Comparison of ENCODE assay signal across 8 mouse cellular contexts in genomic region chr3:90445417-90446200, GRCm38 (mm10). TPM values are rescaled to one million over a fixed set of nuclear protein-coding genes. Genes with fewer than 3 reads are reported as not detected.
DNase-seq lines count a peak whose midpoint lies in the region; ATAC-seq and TF ChIP-seq lines count a peak whose summit lies in the region.

No protein-coding gene starts in this region.

- H3K27me3 ChIP-seq in liver, adult 2 months (ENCODE audit: control insufficient read depth, insufficient read depth, low read length), result no peaks in the 10 kb centered on the region
- H3K27me3 ChIP-seq in embryonic facial prominence, embryonic 12.5 days, result no peaks in the 10 kb centered on the region
- H3K27me3 ChIP-seq in intestine, embryonic 14.5 days (replicated peaks; ENCODE audit: control insufficient read depth, insufficient read depth, low read length), result no peaks in the 10 kb centered on the region
- H3K27me3 ChIP-seq in midbrain, postnatal 0 days (ENCODE audit: insufficient read depth, low read length), result no peaks in the 10 kb centered on the region

- no peak for TF ChIP-seq CTCF in liver, adult 2 months (IDR thresholded peaks at IDR 0.05; ENCODE audit: low read depth, low read length)
- no peak for TF ChIP-seq CTCF in midbrain, postnatal 0 days (IDR thresholded peaks at IDR 0.05)

- no peaks in the 10 kb centered on the region for H3K9me3 ChIP-seq in embryonic facial prominence, embryonic 12.5 days
- H3K9me3 ChIP-seq in intestine, embryonic 14.5 days (ENCODE audit: control insufficient read depth, low read length), result no peaks in the 10 kb centered on the region
- H3K9me3 ChIP-seq in midbrain, postnatal 0 days (ENCODE audit: low read length), result no peaks in the 10 kb centered on the region

- H3K27ac ChIP-seq in liver, adult 2 months (replicated peaks; ENCODE audit: insufficient read depth, low read depth, low read length), result peak overlapping the region; percentile 10; the same call in 1 of the 2 replicates
- H3K27ac ChIP-seq in embryonic facial prominence, embryonic 12.5 days, result peak overlapping the region; percentile 90
- H3K27ac ChIP-seq in intestine, embryonic 14.5 days (ENCODE audit: low read depth), result peak overlapping the region; percentile 96
- peak overlapping the region; percentile 76 for H3K27ac ChIP-seq in midbrain, postnatal 0 days (ENCODE audit: low read depth, low read length)

- H3K79me2 ChIP-seq in liver, adult 2 months (ENCODE audit: control insufficient read depth, insufficient read depth, low read length), result no peaks in the 10 kb centered on the region

- no peak overlapping the region for H3K9ac ChIP-seq in liver, adult 2 months (ENCODE audit: low read depth, low read length)
- H3K9ac ChIP-seq in embryonic facial prominence, embryonic 12.5 days, result no peak overlapping the region
- H3K9ac ChIP-seq in intestine, embryonic 14.5 days (ENCODE audit: low read length), result 0 out of 2 replicates have a peak overlapping the region, but pooled peaks have one; percentile 38
- no peak overlapping the region for H3K9ac ChIP-seq in midbrain, postnatal 0 days (replicated peaks; ENCODE audit: low read length, poor library complexity, severe bottlenecking)

- no peaks in the 10 kb centered on the region for H3K36me3 ChIP-seq in liver, adult 2 months (ENCODE audit: control insufficient read depth, insufficient read depth, low read length)
- no peaks in the 10 kb centered on the region for H3K36me3 ChIP-seq in embryonic facial prominence, embryonic 12.5 days
- H3K36me3 ChIP-seq in intestine, embryonic 14.5 days (ENCODE audit: control insufficient read depth, insufficient read depth, low read length), result no peaks in the 10 kb centered on the region
- H3K36me3 ChIP-seq in midbrain, postnatal 0 days (ENCODE audit: insufficient read depth, low read length), result no peaks in the 10 kb centered on the region

- H3K4me1 ChIP-seq in liver, adult 2 months (ENCODE audit: control insufficient read depth, insufficient read depth, low read length), result no peaks in the 10 kb centered on the region
- peaks cover 8% of the 10 kb centered on the region; the same call in 1 of the 2 replicates for H3K4me1 ChIP-seq in embryonic facial prominence, embryonic 12.5 days
- peaks cover 15% of the 10 kb centered on the region for H3K4me1 ChIP-seq in intestine, embryonic 14.5 days (replicated peaks; ENCODE audit: control insufficient read depth, insufficient read depth, low read length)
- H3K4me1 ChIP-seq in midbrain, postnatal 0 days (ENCODE audit: insufficient read depth, low read length), result peaks cover 13% of the 10 kb centered on the region; the same call in 1 of the 2 replicates

- no peak for ATAC-seq in embryonic facial prominence, embryonic 12.5 days (ENCODE audit: insufficient number of reproducible peaks, insufficient read depth, low FRiP score, low TSS enrichment)
- ATAC-seq in intestine, embryonic 14.5 days (replicated peaks; ENCODE audit: low FRiP score, low TSS enrichment, low read depth), result no peak
- no peak for ATAC-seq in midbrain, postnatal 0 days (ENCODE audit: low FRiP score)

- H3K4me2 ChIP-seq in embryonic facial prominence, embryonic 12.5 days (replicated peaks), result peak overlapping the region; percentile 50; the same call in 1 of the 2 replicates
- peak overlapping the region; percentile 35 for H3K4me2 ChIP-seq in intestine, embryonic 14.5 days (ENCODE audit: low read length)
- peak overlapping the region; percentile 49; the same call in 1 of the 2 replicates for H3K4me2 ChIP-seq in midbrain, postnatal 0 days (ENCODE audit: low read depth, low read length, poor library complexity, severe bottlenecking)

- WGBS in liver, adult 2 months, result 74% methylated on average over 11 of the region's 11 CpGs
- WGBS in embryonic facial prominence, embryonic 12.5 days, result 71% methylated on average over 11 of the region's 11 CpGs
- 67% methylated on average over 11 of the region's 11 CpGs for WGBS in intestine, embryonic 14.5 days
- WGBS in midbrain, postnatal 0 days, result 64% methylated on average over 11 of the region's 11 CpGs

- DNase-seq in liver, adult 2 months (ENCODE audit: extremely low read depth, low read depth, low spot score), result no peak
- DNase-seq in liver, result no peak
- DNase-seq in intestine, embryonic 14.5 days (ENCODE audit: low spot score), result no peak
- no peak for DNase-seq in midbrain, postnatal 0 days (ENCODE audit: low spot score)
- no peak for DNase-seq in ovary, postnatal 36 days (ENCODE audit: low spot score)
- no peak for DNase-seq in adrenal gland, adult 18-20 months (ENCODE audit: low spot score in 2 of 2)
- no peak for DNase-seq in cerebellum, adult 9-11 months

- H3K4me3 ChIP-seq in liver, adult 2 months (ENCODE audit: insufficient read depth, low read depth, low read length), result no peak overlapping the region
- H3K4me3 ChIP-seq in embryonic facial prominence, embryonic 12.5 days, result no peak overlapping the region
- H3K4me3 ChIP-seq in intestine, embryonic 14.5 days (ENCODE audit: low read depth, low read length), result peak overlapping the region; percentile 22; the same call in 1 of the 2 replicates
- H3K4me3 ChIP-seq in midbrain, postnatal 0 days (ENCODE audit: low read depth, low read length), result peak overlapping the region; percentile 30

- no peak for TF ChIP-seq POLR2A in liver, adult 2 months (IDR thresholded peaks at IDR 0.05; ENCODE audit: extremely low read depth, insufficient read depth, low read length)

RNA-seq across cellular contexts. Expression of gene Ints3, which starts 12.2 kb away (rescaled TPM):
- total RNA-seq in liver, adult 2 months (2014; rRNA removed), result 8.9 and 11.3 TPM in 2 replicates
- 11.4 and 12.4 TPM in 2 replicates for polyA plus RNA-seq in liver, adult 2 months (2012; rRNA removed)
- polyA plus RNA-seq in embryonic facial prominence, embryonic 12.5 days (2016; fragmentation: Nextera tagmentation; extraction: Ambion mirVana), result 43.6 and 45.2 TPM in 2 replicates
- polyA plus RNA-seq in intestine, embryonic 14.5 days (2014; fragmentation: Nextera tagmentation; extraction: Ambion mirVana), result 31.2 and 31.7 TPM in 2 replicates
- 58.5 and 61.8 TPM in 2 replicates for total RNA-seq in midbrain, postnatal 0 days (2014; rRNA removed)
- polyA plus RNA-seq in midbrain, postnatal 0 days (2015; fragmentation: Nextera tagmentation; extraction: Ambion mirVana), result 19.7 and 22.3 TPM in 2 replicates
- total RNA-seq in adrenal gland, adult 18-20 months (2021), result 10 to 100 TPM; 71.1 to 98.9 TPM

RNA-seq across cellular contexts. Expression of gene Npr1, which starts 20.1 kb away (rescaled TPM):
- total RNA-seq in liver, adult 2 months (2014; rRNA removed), result 5.6 and 8.3 TPM in 2 replicates
- 10.2 and 13.2 TPM in 2 replicates for polyA plus RNA-seq in liver, adult 2 months (2012; rRNA removed)
- polyA plus RNA-seq in embryonic facial prominence, embryonic 12.5 days (2016; fragmentation: Nextera tagmentation; extraction: Ambion mirVana), result 4.0 and 5.0 TPM in 2 replicates
- polyA plus RNA-seq in intestine, embryonic 14.5 days (2014; fragmentation: Nextera tagmentation; extraction: Ambion mirVana), result 5.3 and 5.9 TPM in 2 replicates
- 4.0 and 4.1 TPM in 2 replicates for total RNA-seq in midbrain, postnatal 0 days (2014; rRNA removed)
- 1.5 and 2.0 TPM in 2 replicates for polyA plus RNA-seq in midbrain, postnatal 0 days (2015; fragmentation: Nextera tagmentation; extraction: Ambion mirVana)
- 100 to 1,000 TPM; 241 to 269 TPM for total RNA-seq in adrenal gland, adult 18-20 months (2021)

RNA-seq across cellular contexts. Expression of gene Ilf2, which starts 30.3 kb away (rescaled TPM):
- total RNA-seq in liver, adult 2 months (2014; rRNA removed), result 13.2 and 16.0 TPM in 2 replicates
- polyA plus RNA-seq in liver, adult 2 months (2012; rRNA removed), result 6.5 and 6.9 TPM in 2 replicates
- 301 and 311 TPM in 2 replicates for polyA plus RNA-seq in embryonic facial prominence, embryonic 12.5 days (2016; fragmentation: Nextera tagmentation; extraction: Ambion mirVana)
- 188 and 207 TPM in 2 replicates for polyA plus RNA-seq in intestine, embryonic 14.5 days (2014; fragmentation: Nextera tagmentation; extraction: Ambion mirVana)
- 136 and 147 TPM in 2 replicates for total RNA-seq in midbrain, postnatal 0 days (2014; rRNA removed)
- polyA plus RNA-seq in midbrain, postnatal 0 days (2015; fragmentation: Nextera tagmentation; extraction: Ambion mirVana), result 177 and 182 TPM in 2 replicates
- total RNA-seq in adrenal gland, adult 18-20 months (2021), result 10 to 100 TPM; 49.3 to 53.1 TPM

RNA-seq across cellular contexts. Expression of gene Snapin, which starts 45.2 kb away (rescaled TPM):
- 12.8 and 18.5 TPM in 2 replicates for total RNA-seq in liver, adult 2 months (2014; rRNA removed)
- polyA plus RNA-seq in liver, adult 2 months (2012; rRNA removed), result 10.4 and 10.6 TPM in 2 replicates
- polyA plus RNA-seq in embryonic facial prominence, embryonic 12.5 days (2016; fragmentation: Nextera tagmentation; extraction: Ambion mirVana), result 74.0 and 76.3 TPM in 2 replicates
- polyA plus RNA-seq in intestine, embryonic 14.5 days (2014; fragmentation: Nextera tagmentation; extraction: Ambion mirVana), result 67.5 and 80.6 TPM in 2 replicates
- 41.2 and 51.9 TPM in 2 replicates for total RNA-seq in midbrain, postnatal 0 days (2014; rRNA removed)
- 93.5 and 97.2 TPM in 2 replicates for polyA plus RNA-seq in midbrain, postnatal 0 days (2015; fragmentation: Nextera tagmentation; extraction: Ambion mirVana)
- total RNA-seq in adrenal gland, adult 18-20 months (2021), result 10 to 100 TPM; 57.3 to 59.8 TPM

RNA-seq across cellular contexts. Expression of gene Slc27a3, which starts 55.9 kb away (rescaled TPM):
- 0.37 and 1.1 TPM in 2 replicates for total RNA-seq in liver, adult 2 months (2014; rRNA removed)
- polyA plus RNA-seq in liver, adult 2 months (2012; rRNA removed), result 1.00 and 2.3 TPM in 2 replicates
- polyA plus RNA-seq in embryonic facial prominence, embryonic 12.5 days (2016; fragmentation: Nextera tagmentation; extraction: Ambion mirVana), result 42.8 and 44.8 TPM in 2 replicates
- 10.2 and 11.0 TPM in 2 replicates for polyA plus RNA-seq in intestine, embryonic 14.5 days (2014; fragmentation: Nextera tagmentation; extraction: Ambion mirVana)
- total RNA-seq in midbrain, postnatal 0 days (2014; rRNA removed), result 64.8 and 86.6 TPM in 2 replicates
- 30.8 and 31.4 TPM in 2 replicates for polyA plus RNA-seq in midbrain, postnatal 0 days (2015; fragmentation: Nextera tagmentation; extraction: Ambion mirVana)
- 100 to 1,000 TPM; 102 to 110 TPM for total RNA-seq in adrenal gland, adult 18-20 months (2021)

Comparison
In these comparisons a context has a peak if more than half of its experiments do, and no peak if none do; other contexts are left out.
1. H3K27ac ChIP-seq: peak in every context shown above with its lines; median percentile 96 in intestine, embryonic 14.5 days; 90 in embryonic facial prominence, embryonic 12.5 days; 76 in midbrain, postnatal 0 days; 10 in liver, adult 2 months.
2. H3K4me3 ChIP-seq: peak in intestine, embryonic 14.5 days (single experiment) and midbrain, postnatal 0 days (single experiment); none in liver, adult 2 months (single experiment) and embryonic facial prominence, embryonic 12.5 days (single experiment).
3. RNA of gene Ilf2, which starts 30.3 kb away (polyA plus RNA-seq): 301 to 311 TPM in embryonic facial prominence, embryonic 12.5 days, 188 to 207 TPM in intestine, embryonic 14.5 days and 177 to 182 TPM in midbrain, postnatal 0 days; 6.5 to 6.9 TPM in liver, adult 2 months; every median in the first group is over 10 times any median in the second.
4. Peak in every context shown above with its lines, with median percentiles within 50 percentile points of each other: H3K4me2 ChIP-seq.